Mouse (Mus musculus) limb, embryonic 14.5 days (tissue): ENCODE data around the gene Prkcz. TPM values are rescaled to one million over a fixed set of nuclear protein-coding genes. Genes with fewer than 3 reads are reported as not detected.
A peak's percentile ranks its signal among the peaks of the same experiment; 100 is the strongest.

Source experiments
- ATAC-seq: fragments of 200-750 bp; cut with Nextera tagmentation; 2 replicates; pipeline ENCODE4 v1.8.0; 2017; ENCODE audit warnings: low read depth, moderate number of reproducible peaks, moderate TSS enrichment; ENCODE audit not compliant: low FRiP score
- DNase-seq: peaks from one replicate; pipeline ENCODE4 v3.0.0-alpha.2; 2015; ENCODE audit warnings: low spot score
- H3K27ac ChIP-seq: fragments of 300-500 bp; sonication (generic); replicated peaks from 2 replicates; pipeline ENCODE4 v1.5.1; 2014; ENCODE audit warnings: low read depth, mild to moderate bottlenecking, low read length, moderate library complexity, mixed read lengths
- H3K27me3 ChIP-seq: fragments of 300-500 bp; sonication (generic); 2 replicates; pipeline ENCODE4 v1.6.1; 2014; ENCODE audit warnings: low read length, mixed read lengths; ENCODE audit not compliant: control insufficient read depth, insufficient read depth
- H3K36me3 ChIP-seq: fragments of 300-500 bp; sonication (generic); 2 replicates; pipeline ENCODE4 v1.6.1; 2014; ENCODE audit warnings: mild to moderate bottlenecking, low read length, moderate library complexity, mixed read lengths; ENCODE audit not compliant: control insufficient read depth, insufficient read depth
- H3K4me1 ChIP-seq: fragments of 300-500 bp; sonication (generic); 2 replicates; pipeline ENCODE4 v1.6.1; 2014; ENCODE audit warnings: antibody characterized with exemption, low read length, mixed read lengths; ENCODE audit not compliant: control insufficient read depth, insufficient read depth
- H3K4me2 ChIP-seq: fragments of 300-500 bp; sonication (generic); replicated peaks from 2 replicates; pipeline ENCODE4 v1.6.1; 2014; ENCODE audit warnings: low read depth, mild to moderate bottlenecking, low read length, moderate library complexity; ENCODE audit not compliant: severe bottlenecking
- H3K4me3 ChIP-seq: fragments of 300-500 bp; sonication (generic); replicated peaks from 2 replicates; pipeline ENCODE4 v1.5.1; 2014; ENCODE audit warnings: low read length
- H3K9ac ChIP-seq: fragments of 300-500 bp; sonication (generic); 2 replicates; pipeline ENCODE4 v1.6.1; 2014; ENCODE audit warnings: mild to moderate bottlenecking, low read depth, low read length, moderate library complexity; ENCODE audit not compliant: severe bottlenecking
- H3K9me3 ChIP-seq: fragments of 300-500 bp; sonication (generic); 2 replicates; pipeline ENCODE4 v1.6.1; 2016; ENCODE audit warnings: low read length; ENCODE audit not compliant: control insufficient read depth
- POLR2A ChIP-seq: fragments of 200-500 bp; IDR thresholded peaks from 2 replicates; pipeline ENCODE4 v1.8.0; 2012; ENCODE audit warnings: inconsistent platforms, mild to moderate bottlenecking, moderate library complexity, borderline replicate concordance; ENCODE audit not compliant: insufficient read depth, insufficient read length; ENCODE audit errors: extremely low read depth
- WGBS: fragments of 180-500 bp; shearing (Covaris S2); extraction: QIAGEN DNeasy Blood & Tissue Kit; methylation state at CpG from one replicate; pipeline ENCODE4 v1.1.7; 2014; 5-methylcytosine and 5-hydroxymethylcytosine counted together
- polyA plus RNA-seq, 2 experiments: library from polyadenylated mRNA; depleted of rRNA in 1 of 2; stranded (reverse) in 1 of 2; unstranded in 1 of 2; fragments of >200 nt; fragmentation: Nextera tagmentation in 1 of 2; extraction: Ambion mirVana in 1 of 2; gene quantifications; 2 replicates each; pipeline versions ENCODE4 v1.2.1 to v1.2.3; 2012 to 2014

Gene Prkcz
- 7.1 and 7.5 TPM in 2 replicates for polyA plus RNA-seq (2012; rRNA removed)
- 7.4 and 9.3 TPM in 2 replicates for polyA plus RNA-seq (2014; fragmentation: Nextera tagmentation; extraction: Ambion mirVana)

DNA sequence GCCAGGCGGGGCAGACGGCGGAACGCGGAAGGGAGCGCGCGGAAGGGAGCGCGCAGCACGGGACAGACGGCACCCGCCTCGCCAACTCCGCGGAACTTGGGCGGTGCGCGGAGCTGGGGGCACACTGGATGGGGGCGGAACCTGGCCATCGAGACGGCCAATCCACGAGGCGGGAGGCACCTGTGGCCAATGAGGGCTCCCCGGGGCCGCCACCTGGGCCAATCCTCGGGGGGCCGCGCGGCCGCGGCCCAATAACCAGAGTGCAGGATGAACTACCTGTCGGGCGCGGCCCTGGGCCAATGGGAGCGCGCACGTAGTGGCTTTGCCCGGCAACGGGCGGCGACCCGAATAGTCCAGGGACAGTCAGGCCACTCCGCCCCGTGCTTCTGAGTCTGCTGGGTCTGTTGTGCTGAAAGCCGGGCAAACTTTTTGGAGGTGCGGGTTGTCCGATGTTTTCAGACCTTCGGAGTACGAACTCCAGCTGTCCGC, at the start of gene Prkcz:
Prkcz (minus strand) TSS at position 59 of the 489 bp plus-strand sequence.
- no peaks in the 10 kb centered on the region for H3K9me3 ChIP-seq
- WGBS: under 1% methylated on average over 28 of the region's 51 CpGs
- peak; percentile 84 for ATAC-seq

DNA sequence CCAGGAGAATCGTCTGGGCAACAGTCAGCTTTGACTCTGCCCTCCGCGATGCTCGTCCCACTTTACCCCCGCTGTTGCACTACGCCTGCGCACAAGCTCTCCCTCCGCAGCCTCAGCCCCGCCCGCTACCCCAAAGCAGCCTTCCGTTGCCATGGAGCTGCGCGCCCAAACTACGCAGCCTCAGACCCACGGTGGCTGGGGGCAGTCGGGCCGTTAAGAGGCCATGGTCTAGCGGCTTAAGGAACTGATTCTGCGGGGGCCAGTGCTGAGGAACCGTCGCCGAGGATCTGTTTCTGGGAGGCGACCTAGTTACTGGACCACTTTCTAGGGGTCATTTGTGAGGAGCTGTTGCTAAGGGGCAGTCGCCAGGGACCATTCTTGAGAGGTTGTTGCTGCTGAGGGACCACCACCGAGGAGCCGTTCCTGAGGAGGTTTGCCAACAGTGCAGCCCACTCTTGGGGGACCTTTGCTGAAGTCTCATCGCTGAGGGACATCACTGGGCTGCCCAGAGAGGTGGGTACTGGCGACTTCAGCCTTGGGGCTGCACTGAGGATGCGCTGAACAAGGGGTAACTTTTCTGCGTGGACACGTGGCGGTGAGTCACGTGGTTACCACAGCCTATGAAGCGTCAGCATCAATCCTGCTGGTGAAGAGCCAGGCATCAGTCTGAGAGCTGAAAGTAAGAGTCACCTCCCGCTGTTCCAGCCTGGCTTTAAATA, 48.1 kb upstream of the Prkcz start, which contains the start of gene Cfap74:
Cfap74 (plus strand) TSS at position 133 of the 719 bp plus-strand sequence.
- Histone ChIP-seq H3K27ac (peak within 1 kb of the TSS; percentile 58; the same call in 1 of the 2 replicates), H3K9me3 (no peaks in the 10 kb centered on the region), H3K4me3 (peak within 1 kb of the TSS; percentile 47), H3K4me1 (no peaks in the 10 kb centered on the region), H3K36me3 (no peaks in the 10 kb centered on the region), H3K9ac (peak within 1 kb of the TSS; percentile 46), H3K27me3 (no peaks in the 10 kb centered on the region), H3K4me2 (peak within 1 kb of the TSS; percentile 63)
- TF ChIP-seq POLR2A: no peak
- DNase-seq (peak; percentile 78), ATAC-seq (peak; percentile 96)
- 1% methylated on average over 35 of the region's 35 CpGs for WGBS

More for the DNA sequence above, at the start of gene Prkcz:
- DNase-seq: peak; percentile 61
- H3K4me1 ChIP-seq: no peaks in the 10 kb centered on the region
- H3K4me3 ChIP-seq: peak within 1 kb of the TSS; percentile 42
- H3K36me3 ChIP-seq: no peaks in the 10 kb centered on the region
- no peak within 1 kb of the TSS for H3K27ac ChIP-seq
- peaks cover 67% of the 10 kb centered on the region for H3K27me3 ChIP-seq
- no peak within 1 kb of the TSS for H3K9ac ChIP-seq
- peak within 1 kb of the TSS; percentile 53 for H3K4me2 ChIP-seq
- no peak for TF ChIP-seq POLR2A

DNA sequence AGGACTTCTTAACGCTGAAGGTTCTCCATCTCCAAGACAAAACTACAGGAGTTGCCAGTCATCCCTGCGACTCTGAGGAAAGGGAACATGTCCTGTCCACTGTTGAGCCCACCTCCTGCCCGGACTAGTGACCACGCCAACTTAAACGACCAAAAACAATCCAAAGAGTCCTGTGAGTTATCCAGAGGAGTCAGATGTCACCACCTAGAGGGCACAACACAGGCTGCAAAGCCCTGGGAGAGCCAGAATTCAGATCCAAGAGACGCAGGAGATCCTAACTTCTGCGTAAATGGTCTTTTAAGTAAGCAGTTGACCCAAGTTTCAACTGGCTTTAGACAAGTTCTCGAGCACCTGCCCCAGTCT, 47.5 kb upstream of the Prkcz start:
- H3K4me2 ChIP-seq: peak overlapping the region; percentile 63
- H3K4me1 ChIP-seq: no peaks in the 10 kb centered on the region
- whole genome bisulfite sequencing: 3% methylated on average over 8 of the region's 8 CpGs
- H3K9ac ChIP-seq: 0 out of 2 replicates have a peak overlapping the region, but pooled peaks have one; percentile 46
- no peaks in the 10 kb centered on the region for H3K9me3 ChIP-seq
- ATAC-seq (peak; percentile 55), DNase-seq (no peak)
- TF ChIP-seq POLR2A: no peak
- H3K27me3 ChIP-seq: no peaks in the 10 kb centered on the region
- no peaks in the 10 kb centered on the region for H3K36me3 ChIP-seq
- H3K4me3 ChIP-seq: peak overlapping the region; percentile 47
- no peak overlapping the region for H3K27ac ChIP-seq

DNA sequence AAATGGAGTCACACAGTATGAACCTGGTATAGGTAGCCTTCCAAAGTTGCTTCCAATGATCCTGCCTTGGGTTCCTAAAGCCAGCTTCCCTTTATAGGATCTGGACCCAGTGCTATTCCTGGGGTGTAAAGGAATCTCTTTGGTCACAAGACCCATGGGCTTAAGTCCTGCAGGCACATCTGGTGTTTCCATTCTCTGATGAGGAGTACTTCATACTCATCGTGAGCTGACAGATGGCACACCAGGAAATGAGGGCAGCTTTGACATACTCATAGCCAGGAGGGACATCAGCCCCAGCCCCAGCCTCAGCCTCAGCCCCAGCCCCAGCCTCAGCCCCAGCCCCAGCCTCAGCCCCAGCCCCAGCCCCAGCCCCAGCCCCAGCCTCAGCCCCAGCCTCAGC, 41.3 kb upstream of the Prkcz start:
- Histone ChIP-seq H3K4me3 (no peak overlapping the region), H3K9ac (no peak overlapping the region), H3K4me2 (no peak overlapping the region), H3K4me1 (peaks cover 7% of the 10 kb centered on the region; the same call in 1 of the 2 replicates), H3K27me3 (peaks cover 14% of the 10 kb centered on the region), H3K9me3 (no peaks in the 10 kb centered on the region), H3K36me3 (no peaks in the 10 kb centered on the region), H3K27ac (no peak overlapping the region)
- TF ChIP-seq POLR2A: no peak
- 59% methylated on average over 1 of the region's 1 CpGs for WGBS
- DNase-seq (no peak), ATAC-seq (no peak)

DNA sequence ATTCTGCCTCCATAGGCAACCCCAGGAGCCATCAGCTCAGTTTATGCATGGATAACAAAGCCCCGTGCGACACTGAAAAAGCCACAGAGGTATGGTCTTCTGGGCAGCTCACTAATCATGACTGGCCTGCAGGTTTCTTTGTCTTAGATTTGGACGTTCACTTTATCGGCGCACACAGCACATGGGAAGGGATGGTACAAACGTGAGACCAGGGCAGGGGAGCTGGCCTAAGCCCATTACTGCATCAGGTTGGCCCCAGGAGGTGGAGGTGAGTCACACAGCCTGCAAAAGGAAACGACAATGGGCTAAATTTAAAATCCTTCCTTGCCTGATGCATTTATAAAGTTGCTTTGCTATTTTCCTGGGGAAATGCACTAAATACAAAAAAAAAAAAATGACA, 40.0 kb upstream of the Prkcz start:
- WGBS: 66% methylated on average over 7 of the region's 7 CpGs
- Histone ChIP-seq H3K27me3 (peaks cover 25% of the 10 kb centered on the region), H3K36me3 (no peaks in the 10 kb centered on the region), H3K4me2 (no peak overlapping the region), H3K9ac (no peak overlapping the region), H3K27ac (no peak overlapping the region), H3K4me1 (peaks cover 7% of the 10 kb centered on the region; the same call in 1 of the 2 replicates), H3K4me3 (no peak overlapping the region), H3K9me3 (no peaks in the 10 kb centered on the region)
- ATAC-seq (no peak), DNase-seq (no peak)
- TF ChIP-seq POLR2A: no peak
